Mouse (Mus musculus) CH12.LX (cell line): ENCODE measurements at regions not wholly inside any gene's neighbourhood (a gene's known extent, or its start where the extent isn't known, plus 50 kb on each side); places are given as distances from the start of the nearest gene placed in this dataset.

Experiments used
- CTCF ChIP-seq, 2 experiments: IDR thresholded peaks in 1 of 2; conservative IDR thresholded peaks in 1 of 2; 2 replicates each; pipeline ENCODE4 v1.5.1; 2011 to 2012; ENCODE audit warnings: low read depth in 2 of 2, low read length in 2 of 2, improper control_type of control experiment in 1 of 2, inconsistent platforms in 1 of 2, mild to moderate bottlenecking in 1 of 2, moderate library complexity in 1 of 2
- MAFK ChIP-seq: IDR thresholded peaks from 2 replicates; pipeline ENCODE4 v1.6.1; 2011; ENCODE audit warnings: low read length, improper control_type of control experiment; ENCODE audit not compliant: insufficient replicate concordance
- NELFE ChIP-seq: IDR thresholded peaks from 2 replicates; pipeline ENCODE4 v1.6.1; 2011; ENCODE audit warnings: low read depth, low read length, improper control_type of control experiment
- RAD21 ChIP-seq: IDR thresholded peaks from 2 replicates; pipeline ENCODE4 v1.6.1; 2011; ENCODE audit warnings: low read depth, mild to moderate bottlenecking, low read length, improper control_type of control experiment, moderate library complexity
- RCOR1 ChIP-seq: conservative IDR thresholded peaks from 2 replicates; pipeline ENCODE4 v1.6.1; 2012; ENCODE audit warnings: low read depth, mild to moderate bottlenecking, inconsistent platforms, low read length, improper control_type of control experiment
- TCF12 ChIP-seq: IDR thresholded peaks from 2 replicates; pipeline ENCODE4 v1.6.1; 2014; ENCODE audit warnings: low read depth, mild to moderate bottlenecking, inconsistent platforms, low read length, improper control_type of control experiment

- no peak for TF ChIP-seq CTCF (conservative IDR thresholded peaks at IDR 0.05 in 1 of 2, IDR thresholded peaks at IDR 0.05 in 1 of 2; ENCODE audit: low read depth in 2 of 2, low read length in 2 of 2)
- no peak for TF ChIP-seq RAD21
- no peak for TF ChIP-seq MAFK
- TF ChIP-seq TCF12: no peak
- TF ChIP-seq RCOR1: no peak
- TF ChIP-seq NELFE: no peak
Observed at GRCm38 (mm10) chr6:61043524-61044450, 119.0 kb downstream of the Mmrn1 start.
